Mouse (Mus musculus) CH12.LX (cell line): ENCODE data around the gene Slc38a5. TPM values are rescaled to one million over a fixed set of nuclear protein-coding genes. Genes with fewer than 3 reads are reported as not detected.

Source experiments
- DNase-seq: peaks from one replicate; pipeline ENCODE4 v3.0.0-alpha.2; 2013; ENCODE audit errors: extremely low read depth
- H3K27ac ChIP-seq: 2 replicates; pipeline ENCODE4 v1.5.1; 2012; ENCODE audit warnings: low read depth, mild to moderate bottlenecking, control low read depth, moderate library complexity; ENCODE audit not compliant: insufficient read depth
- H3K27me3 ChIP-seq: replicated peaks from 2 replicates; pipeline ENCODE3; 2012; ENCODE audit warnings: inconsistent platforms
- H3K36me3 ChIP-seq, 2 experiments: replicated peaks in 1 of 2; 2 replicates each; pipeline versions ENCODE3 to v1.6.1; 2012; ENCODE audit warnings: inconsistent platforms in 1 of 2, low read length in 1 of 2, mild to moderate bottlenecking in 1 of 2, mixed read lengths in 1 of 2, moderate library complexity in 1 of 2; ENCODE audit not compliant: control insufficient read depth in 1 of 2, insufficient read depth in 1 of 2
- H3K4me1 ChIP-seq, 2 experiments: 2 replicates each; pipeline ENCODE4 v1.6.1; 2012; ENCODE audit warnings: inconsistent platforms in 1 of 2, moderate library complexity in 1 of 2; ENCODE audit not compliant: insufficient read depth in 2 of 2, control insufficient read depth in 1 of 2
- H3K4me2 ChIP-seq: 2 replicates; pipeline ENCODE4 v1.6.1; 2012; ENCODE audit warnings: low read depth, mild to moderate bottlenecking, control low read depth; ENCODE audit not compliant: poor library complexity, insufficient read depth, severe bottlenecking
- H3K4me3 ChIP-seq, 3 experiments: fragments of 150-350 bp in 1 of 3; sonication (generic) in 1 of 3; replicated peaks in 1 of 3; 2 replicates each; pipeline versions ENCODE3 to v1.5.1; 2011 to 2012; ENCODE audit warnings: low read depth in 2 of 3, low read length in 2 of 3, mild to moderate bottlenecking in 2 of 3, moderate library complexity in 2 of 3, control low read depth in 1 of 3, improper control_type of control experiment in 1 of 3, inconsistent platforms in 1 of 3, mixed read lengths in 1 of 3; ENCODE audit not compliant: poor library complexity in 1 of 3
- H3K79me2 ChIP-seq: replicated peaks from 2 replicates; pipeline ENCODE4 v1.6.1; 2012; ENCODE audit warnings: mild to moderate bottlenecking, moderate library complexity; ENCODE audit not compliant: control insufficient read depth, poor library complexity, insufficient read depth, severe bottlenecking; ENCODE audit errors: extremely low read depth
- H3K9ac ChIP-seq: 2 replicates; pipeline ENCODE4 v1.6.1; 2012; ENCODE audit warnings: low read depth, mild to moderate bottlenecking, control low read depth, moderate library complexity; ENCODE audit not compliant: insufficient read depth
- H3K9me3 ChIP-seq: replicated peaks from 2 replicates; pipeline ENCODE3; 2012; ENCODE audit warnings: low read length, inconsistent platforms, mixed read lengths
- CTCF ChIP-seq, 2 experiments: IDR thresholded peaks in 1 of 2; conservative IDR thresholded peaks in 1 of 2; 2 replicates each; pipeline ENCODE4 v1.5.1; 2011 to 2012; ENCODE audit warnings: low read depth in 2 of 2, low read length in 2 of 2, improper control_type of control experiment in 1 of 2, inconsistent platforms in 1 of 2, mild to moderate bottlenecking in 1 of 2, moderate library complexity in 1 of 2
- E2F4 ChIP-seq: IDR thresholded peaks from 2 replicates; pipeline ENCODE4 v1.6.1; 2011; ENCODE audit warnings: low read depth, low read length, improper control_type of control experiment; ENCODE audit not compliant: insufficient replicate concordance
- EP300 ChIP-seq: IDR thresholded peaks from 2 replicates; pipeline ENCODE4 v1.6.1; 2011; ENCODE audit warnings: low read length, improper control_type of control experiment
- MAZ ChIP-seq: IDR thresholded peaks from 2 replicates; pipeline ENCODE4 v1.6.1; 2012; ENCODE audit warnings: low read depth, mild to moderate bottlenecking, inconsistent platforms, low read length, improper control_type of control experiment, moderate library complexity
- MXI1 ChIP-seq: IDR thresholded peaks from 2 replicates; pipeline ENCODE4 v1.6.1; 2011; ENCODE audit warnings: mild to moderate bottlenecking, low read depth, low read length, improper control_type of control experiment
- NELFE ChIP-seq: IDR thresholded peaks from 2 replicates; pipeline ENCODE4 v1.6.1; 2011; ENCODE audit warnings: low read depth, low read length, improper control_type of control experiment
- NRF1 ChIP-seq: IDR thresholded peaks from 2 replicates; pipeline ENCODE4 v1.6.1; 2014; ENCODE audit warnings: low read depth, mild to moderate bottlenecking, inconsistent platforms, low read length, improper control_type of control experiment, moderate library complexity
- POLR2AphosphoS2 ChIP-seq: IDR thresholded peaks from 2 replicates; pipeline ENCODE4 v1.6.1; 2011; ENCODE audit warnings: low read depth, low read length, improper control_type of control experiment
- RAD21 ChIP-seq: IDR thresholded peaks from 2 replicates; pipeline ENCODE4 v1.6.1; 2011; ENCODE audit warnings: low read depth, mild to moderate bottlenecking, low read length, improper control_type of control experiment, moderate library complexity
- RCOR1 ChIP-seq: conservative IDR thresholded peaks from 2 replicates; pipeline ENCODE4 v1.6.1; 2012; ENCODE audit warnings: low read depth, mild to moderate bottlenecking, inconsistent platforms, low read length, improper control_type of control experiment
- SIN3A ChIP-seq: IDR thresholded peaks from 2 replicates; pipeline ENCODE4 v1.6.1; 2012; ENCODE audit warnings: low read length, improper control_type of control experiment, inconsistent platforms
- SMC3 ChIP-seq: IDR thresholded peaks from 2 replicates; pipeline ENCODE4 v1.6.1; 2011; ENCODE audit warnings: low read depth, low read length, improper control_type of control experiment
- TBP ChIP-seq: conservative IDR thresholded peaks from 2 replicates; pipeline ENCODE4 v1.6.1; 2011; ENCODE audit warnings: low read depth, low read length, improper control_type of control experiment
- TCF12 ChIP-seq: IDR thresholded peaks from 2 replicates; pipeline ENCODE4 v1.6.1; 2014; ENCODE audit warnings: low read depth, mild to moderate bottlenecking, inconsistent platforms, low read length, improper control_type of control experiment
- USF2 ChIP-seq: conservative IDR thresholded peaks from 2 replicates; pipeline ENCODE4 v1.6.1; 2011; ENCODE audit warnings: low read depth, low read length, improper control_type of control experiment
- ZKSCAN1 ChIP-seq: IDR thresholded peaks from 2 replicates; pipeline ENCODE4 v1.6.1; 2012; ENCODE audit warnings: low read depth, inconsistent platforms, low read length, improper control_type of control experiment, borderline replicate concordance
- ZNF384 ChIP-seq: IDR thresholded peaks from 2 replicates; pipeline ENCODE4 v1.6.1; 2012; ENCODE audit warnings: low read depth, low read length, improper control_type of control experiment, inconsistent platforms
- dilution Hi-C: fragments of 300-500 bp; cut with MboI; formaldehyde crosslinking; loops from 2 replicates; pipeline ENCODE4 v1.14.3; 2020; ENCODE audit warnings: low sequenced_read_pairs; ENCODE audit not compliant: extremely low pct_unique_long_range_greater_than_20kb, extremely low pct_ligation_motif_present
- in situ Hi-C: fragments of 300-500 bp; cut with MboI; formaldehyde crosslinking; loops from 3 replicates; pipeline ENCODE4 v1.14.3; 2019; ENCODE audit warnings: low sequenced_read_pairs, low pct_ligation_motif_present, low pct_unique_long_range_greater_than_20kb, mixed read lengths
- polyA plus RNA-seq: library from polyadenylated mRNA; unstranded; fragments of >175 nt; gene quantifications from 2 replicates; pipeline ENCODE4 v1.2.1, GENCODE M21; 2012; ENCODE audit warnings: low read depth; ENCODE audit not compliant: insufficient read length
- total RNA-seq, 2 experiments: library from RNA; depleted of rRNA; stranded (reverse); fragments of 300-350 nt in 1 of 2; fragments of >200 nt in 1 of 2; gene quantifications; 2 replicates each; pipeline ENCODE4 v1.2.3; 2012 to 2014

Slc38a5 gene
- total and polyA plus RNA-seq, 3 experiments = not detected

- no peak for TF ChIP-seq RAD21
These were observed 18.3 kb upstream of the Slc38a5 start, which contains the start of gene Ftsj1 (continued) for GRCm38 (mm10) chrX:8252334-8253285.

DNA sequence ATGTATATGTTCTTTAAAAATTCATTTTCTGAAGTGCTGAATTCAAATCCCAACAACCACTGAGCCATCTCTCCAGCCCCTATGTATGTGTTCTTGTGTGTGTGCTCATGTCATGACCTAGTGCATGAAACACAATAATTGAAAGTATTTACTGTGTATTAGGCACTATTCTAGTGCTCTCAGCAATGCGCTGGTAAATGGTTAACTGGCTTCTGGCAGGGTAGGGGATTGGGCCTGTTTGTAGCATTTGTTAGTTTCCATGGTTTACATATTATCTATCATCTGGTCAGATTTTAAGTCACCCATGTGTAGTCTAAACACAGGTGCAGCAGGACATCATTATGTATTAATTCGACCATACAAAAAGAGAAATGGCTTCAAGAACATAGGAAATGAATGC is 17.2 kb upstream of the Slc38a5 start:
- DNase-seq = no peak
- H3K9ac ChIP-seq = no peak overlapping the region
- H3K4me1 ChIP-seq = peaks cover 0 to 7% of the 10 kb centered on the region in 2 experiments; a peak in 2 of 4 replicates
- H3K4me3 ChIP-seq = no peak overlapping the region
- H3K27me3 ChIP-seq = no peaks in the 10 kb centered on the region
- dilution Hi-C loops (no loop called here), in situ Hi-C loops (no loop called here)
- H3K4me2 ChIP-seq = no peak overlapping the region
- H3K79me2 ChIP-seq = 0 out of 2 replicates have a peak, but pooled peaks cover 12% of the 10 kb centered on the region
- H3K27ac ChIP-seq = no peak overlapping the region
- H3K36me3 ChIP-seq = peaks cover 2 to 16% of the 10 kb centered on the region in 2 experiments
- H3K9me3 ChIP-seq = no peaks in the 10 kb centered on the region
- no peak for TF ChIP-seq USF2
- TF ChIP-seq RCOR1 = no peak
- no peak for TF ChIP-seq ZNF384
- TF ChIP-seq NRF1 = no peak
- no peak for TF ChIP-seq CTCF (conservative IDR thresholded peaks at IDR 0.05 in 1 of 2, IDR thresholded peaks at IDR 0.05 in 1 of 2; ENCODE audit: low read depth in 2 of 2, low read length in 2 of 2)
- TF ChIP-seq TBP = no peak
- no peak for TF ChIP-seq NELFE
- TF ChIP-seq TCF12 = no peak
- no peak for TF ChIP-seq MXI1
- TF ChIP-seq SIN3A = no peak
- no peak for TF ChIP-seq MAZ
- TF ChIP-seq E2F4 = no peak
- TF ChIP-seq SMC3 = no peak
- no peak for TF ChIP-seq POLR2AphosphoS2
- no peak for TF ChIP-seq EP300
- no peak for TF ChIP-seq ZKSCAN1

DNA sequence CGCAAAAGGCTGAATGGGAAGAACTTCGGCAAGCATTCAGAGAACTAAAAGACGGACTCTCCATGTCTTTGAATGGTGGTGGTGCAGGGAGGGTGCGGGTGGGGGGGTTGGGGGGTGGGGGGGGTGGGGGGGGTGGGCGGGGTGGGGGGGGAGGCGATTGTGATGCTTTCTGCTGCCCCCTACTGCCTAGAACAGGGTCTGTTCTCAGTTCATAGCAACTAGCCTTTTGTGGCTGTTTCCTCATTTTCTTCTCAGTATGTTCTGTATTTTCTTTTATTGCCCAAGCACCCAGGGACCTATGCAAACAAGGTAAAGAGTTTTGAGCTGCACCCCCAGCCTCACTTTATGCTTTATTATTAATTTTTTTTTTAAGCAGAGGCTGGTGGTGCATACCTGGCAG is 15.1 kb upstream of the Slc38a5 start:
- Histone ChIP-seq H3K9ac (no peak overlapping the region), H3K4me3 (no peak overlapping the region), H3K27ac (no peak overlapping the region), H3K4me2 (no peak overlapping the region), H3K36me3 (peaks cover 0 to under 1% of the 10 kb centered on the region in 2 experiments), H3K9me3 (no peaks in the 10 kb centered on the region), H3K27me3 (no peaks in the 10 kb centered on the region), H3K79me2 (0 out of 2 replicates have a peak, but pooled peaks cover 11% of the 10 kb centered on the region), H3K4me1 (peaks cover 0 to 7% of the 10 kb centered on the region in 2 experiments; a peak in 2 of 4 replicates)
- in situ Hi-C loops (no loop called here), dilution Hi-C loops (no loop called here)
- TF ChIP-seq CTCF (conservative IDR thresholded peaks at IDR 0.05 in 1 of 2, IDR thresholded peaks at IDR 0.05 in 1 of 2; ENCODE audit: low read depth in 2 of 2, low read length in 2 of 2) (peak in 1 of 2 experiments; percentile 13; a peak in 1 of 4 replicates), USF2 (no peak)
- no peak for DNase-seq
